Mouse (Mus musculus) mouse trophoblast stem cell (cell line): ENCODE data around the gene Gtf3c5.

Source experiments
- in situ Hi-C, 2 experiments: fragments of 300-500 bp; cut with MseI, MboI; formaldehyde crosslinking; loops; 2 replicates in 1 of 2; 3 replicates in 1 of 2; pipeline ENCODE4 v1.15.1; 2025

Gtf3c5 gene

DNA sequence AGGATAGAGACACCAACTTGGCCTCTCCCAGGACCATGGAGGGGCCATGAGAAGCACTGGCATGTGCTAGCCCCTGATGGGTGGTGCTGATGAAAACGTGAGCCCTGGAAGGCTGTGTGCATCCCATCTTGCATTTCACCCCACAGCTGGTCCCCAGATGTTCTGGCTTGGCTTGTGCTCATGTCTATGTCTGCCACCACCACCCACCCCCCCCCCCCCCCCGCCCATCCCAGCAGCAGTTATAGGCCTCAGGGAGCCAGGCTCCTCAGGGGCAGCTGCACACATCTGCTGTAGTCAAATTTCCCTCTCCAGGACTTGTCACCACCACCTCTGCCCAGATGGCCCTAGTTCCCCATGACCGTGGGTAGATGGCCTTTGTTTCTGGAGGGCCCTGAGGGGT is 13.6 kb downstream of the Gtf3c5 start:
- in situ Hi-C loops, result no loop called here

DNA sequence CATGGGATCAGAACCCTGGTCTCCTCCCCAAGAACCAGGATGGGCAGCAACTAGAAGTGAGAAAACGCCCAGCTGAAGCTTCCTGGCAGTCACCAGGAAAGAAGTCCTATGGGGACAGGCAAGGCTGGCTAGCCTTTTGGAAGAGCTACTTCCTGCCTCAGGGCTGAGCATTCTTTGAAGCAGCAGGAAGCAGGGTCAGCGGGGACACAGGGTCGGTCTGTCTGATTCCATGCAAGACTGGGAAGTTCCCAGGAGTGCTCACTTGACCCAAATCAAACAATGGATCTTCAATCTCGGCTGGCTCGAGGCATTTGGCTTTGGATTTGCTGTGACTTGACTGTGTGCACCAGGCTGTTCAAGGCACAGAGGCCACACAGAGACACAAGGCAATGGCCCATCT is 17.0 kb downstream of the Gtf3c5 start:
- in situ Hi-C loops, result no loop called here

DNA sequence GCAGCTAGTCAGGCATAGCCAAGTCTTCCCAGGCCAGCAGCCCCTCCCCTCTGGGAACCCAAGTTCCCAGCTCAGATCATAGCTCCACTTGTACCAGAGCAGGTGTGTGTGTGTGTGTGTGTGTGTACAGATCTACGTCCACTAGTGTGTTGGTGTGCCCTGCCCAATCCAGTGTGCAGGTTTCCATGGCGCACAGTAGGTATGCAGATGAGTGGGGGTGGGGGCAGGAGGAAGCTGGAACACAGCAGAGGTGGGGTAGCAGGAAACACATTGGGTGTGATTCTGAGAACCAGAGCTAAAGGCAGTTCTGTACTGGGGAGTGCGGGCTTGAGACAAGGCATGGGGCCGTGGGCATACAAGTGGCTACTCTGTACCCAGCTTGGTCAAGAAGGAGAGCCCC is 19.2 kb downstream of the Gtf3c5 start:
- in situ Hi-C loops, result no loop called here

- in situ Hi-C loops, result no loop called here
Measured at GRCm38 (mm10) chr2:28563830-28564229, 19.7 kb downstream of the Gtf3c5 start.

DNA sequence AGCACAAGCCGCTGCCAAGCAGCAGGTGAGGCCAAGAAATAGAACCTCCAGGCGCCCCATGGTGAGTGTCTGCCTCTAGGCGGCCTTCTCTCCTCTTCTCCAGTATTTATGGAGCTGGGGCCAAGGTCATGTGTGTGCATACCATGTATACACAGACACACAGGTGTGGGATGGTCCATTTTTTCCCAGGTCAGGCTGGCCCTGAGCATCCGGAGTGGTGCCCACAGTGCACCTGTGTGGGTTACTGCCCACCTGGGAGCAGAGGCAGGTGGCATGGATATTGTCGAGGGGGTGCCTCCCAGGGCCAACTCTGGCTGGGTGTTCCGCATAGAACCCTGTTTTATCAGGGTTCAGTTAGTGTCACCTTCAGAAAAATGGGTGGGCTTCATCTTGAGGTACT is 20.2 kb downstream of the Gtf3c5 start, which contains the start of gene Cel:
TSS of gene Cel (minus strand) at position 101 of the 400 bp plus-strand sequence.
- in situ Hi-C loops, result no loop called here

DNA sequence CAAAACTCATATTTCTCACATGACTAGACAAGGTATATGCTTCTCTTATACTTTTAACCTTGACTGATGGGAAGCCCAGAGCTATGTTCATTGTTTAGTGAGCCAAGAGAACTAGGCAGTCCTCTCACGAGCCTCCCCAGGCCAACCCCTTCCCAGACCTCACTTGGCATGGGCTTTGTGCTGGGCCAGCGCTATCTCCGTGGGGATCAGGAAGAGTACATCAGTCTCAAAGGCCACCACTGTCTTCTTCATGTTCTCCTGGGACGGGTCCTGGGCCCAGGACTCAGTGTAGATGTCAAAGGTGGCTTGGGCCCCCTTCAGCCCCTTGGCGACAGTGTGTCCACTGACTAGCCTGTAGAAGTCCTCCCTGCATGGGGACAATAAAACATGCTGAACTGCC is 26.1 kb downstream of the Gtf3c5 start:
- in situ Hi-C loops, result no loop called here

- in situ Hi-C loops, result no loop called here
Measured at GRCm38 (mm10) chr2:28552301-28552700, 31.2 kb downstream of the Gtf3c5 start.

- in situ Hi-C loops, result no loop called here
Measured at GRCm38 (mm10) chr2:28549157-28549556, 34.4 kb downstream of the Gtf3c5 start.

- in situ Hi-C loops, result no loop called here
Measured at GRCm38 (mm10) chr2:28547237-28548172, 36.0 kb downstream of the Gtf3c5 start.

DNA sequence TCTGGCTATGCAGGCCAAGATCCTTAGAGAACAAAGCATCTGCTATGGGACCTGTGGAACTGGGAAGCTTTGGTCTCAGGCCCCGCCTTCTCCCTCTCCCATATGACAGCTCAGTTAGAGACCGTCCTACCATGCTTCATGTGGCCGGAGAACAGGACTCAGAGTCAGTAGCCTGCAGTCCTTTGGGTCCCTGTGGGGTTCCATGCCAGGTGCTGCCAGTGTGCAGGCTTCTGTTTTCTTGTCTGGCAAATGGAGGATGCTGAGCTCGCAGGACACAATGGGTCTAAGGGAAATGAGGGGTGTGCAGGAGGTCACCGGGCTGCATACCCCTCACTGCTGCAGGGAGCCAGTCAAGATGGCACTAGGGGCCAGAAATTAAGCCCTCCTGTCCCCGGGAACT is 37.0 kb downstream of the Gtf3c5 start:
- in situ Hi-C loops, result no loop called here

DNA sequence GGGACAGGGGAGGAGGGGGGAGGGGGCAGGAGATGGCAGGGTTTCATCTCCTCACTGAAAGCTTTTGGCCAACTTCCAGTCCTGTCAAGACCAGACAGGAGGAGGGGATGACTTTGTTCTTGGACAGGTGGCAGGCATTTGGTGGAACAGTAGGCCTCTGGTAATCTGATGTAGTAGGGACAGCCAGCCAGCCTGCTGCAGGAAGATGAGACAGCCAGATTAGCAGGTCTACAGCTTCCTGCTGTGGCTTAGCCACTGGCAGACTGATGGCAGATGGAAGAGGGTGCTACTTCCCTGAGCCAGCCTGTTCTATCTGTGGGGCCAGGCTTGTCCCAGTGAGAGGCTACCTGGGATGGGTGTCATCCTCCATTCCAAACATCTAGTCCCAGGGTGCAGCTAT is 37.6 kb downstream of the Gtf3c5 start:
- in situ Hi-C loops, result no loop called here

GRCm38 (mm10) chr2:28543894-28544293 is 39.7 kb downstream of the Gtf3c5 start:
- in situ Hi-C loops, result no loop called here

DNA sequence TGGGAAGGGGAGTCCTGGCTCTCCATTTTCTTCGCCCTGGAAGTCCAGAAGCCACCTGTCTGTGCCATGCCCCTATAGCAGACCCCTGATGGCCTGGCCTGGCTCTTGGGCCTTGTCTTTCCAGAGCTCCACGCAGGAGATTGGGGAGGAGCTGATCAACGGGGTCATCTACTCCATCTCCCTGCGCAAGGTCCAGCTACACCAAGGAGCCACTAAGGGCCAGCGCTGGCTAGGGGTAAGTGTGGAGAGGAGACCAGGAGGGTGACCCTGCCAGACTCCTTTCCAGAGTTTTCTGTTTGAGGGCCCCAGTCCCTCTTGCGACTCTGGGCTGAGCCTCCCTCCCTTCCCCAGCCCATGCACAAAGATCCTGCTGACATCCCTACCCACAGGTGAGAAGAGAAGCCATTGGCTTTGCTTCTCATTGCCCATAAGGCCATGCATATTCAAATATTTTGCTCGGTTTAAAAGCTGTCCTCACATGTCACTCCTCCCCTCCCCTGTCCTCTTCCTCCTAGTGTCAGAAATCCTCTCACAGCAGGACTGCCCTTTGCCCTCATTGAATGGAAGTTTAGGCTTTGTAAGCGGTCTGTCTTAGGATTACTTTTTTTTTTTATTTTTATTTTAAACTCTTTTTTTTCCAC is 42.8 kb downstream of the Gtf3c5 start:
- in situ Hi-C loops, result no loop called here

DNA sequence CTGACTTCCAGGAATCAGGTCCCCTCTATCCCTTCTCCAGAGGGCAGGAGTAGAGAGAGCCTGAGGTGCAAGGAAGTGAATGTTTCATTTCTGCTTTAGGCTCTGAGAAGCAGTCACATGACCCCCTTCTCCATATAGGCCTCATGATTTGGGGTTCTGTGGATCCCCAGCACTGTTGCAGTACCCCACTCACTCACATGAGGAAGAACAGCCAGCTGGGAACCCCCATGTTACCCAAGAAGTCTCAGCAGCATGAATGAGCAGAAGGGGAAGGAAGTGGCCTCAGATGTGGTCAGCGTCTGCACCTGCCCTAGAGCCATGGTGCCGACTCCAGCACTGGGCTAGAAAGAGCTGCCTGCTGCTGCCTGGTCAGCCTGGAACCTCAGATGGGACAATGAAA is 43.6 kb downstream of the Gtf3c5 start:
- in situ Hi-C loops, result no loop called here

DNA sequence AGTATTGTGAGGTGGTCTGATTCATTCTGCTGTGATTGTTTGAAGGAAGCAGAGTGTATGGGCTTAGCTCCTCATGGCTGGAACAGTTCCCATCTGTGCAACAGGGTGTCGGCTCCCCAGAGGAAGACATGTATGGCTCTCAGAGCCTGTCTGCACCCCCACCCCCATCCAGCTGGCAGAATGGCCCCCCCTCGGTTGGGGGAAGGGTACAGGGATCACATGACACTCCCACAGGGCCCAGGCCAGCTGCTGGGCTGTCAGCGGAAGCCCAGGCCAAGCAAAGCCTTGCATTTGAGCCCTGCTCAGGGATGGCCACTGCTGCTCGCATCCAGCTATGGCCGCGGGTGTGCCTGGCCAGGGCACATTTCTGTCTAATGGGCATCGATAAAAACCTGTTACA is 44.3 kb downstream of the Gtf3c5 start:
- in situ Hi-C loops, result no loop called here

GRCm38 (mm10) chr2:28538817-28539128 is 44.8 kb downstream of the Gtf3c5 start:
- in situ Hi-C loops, result no loop called here

DNA sequence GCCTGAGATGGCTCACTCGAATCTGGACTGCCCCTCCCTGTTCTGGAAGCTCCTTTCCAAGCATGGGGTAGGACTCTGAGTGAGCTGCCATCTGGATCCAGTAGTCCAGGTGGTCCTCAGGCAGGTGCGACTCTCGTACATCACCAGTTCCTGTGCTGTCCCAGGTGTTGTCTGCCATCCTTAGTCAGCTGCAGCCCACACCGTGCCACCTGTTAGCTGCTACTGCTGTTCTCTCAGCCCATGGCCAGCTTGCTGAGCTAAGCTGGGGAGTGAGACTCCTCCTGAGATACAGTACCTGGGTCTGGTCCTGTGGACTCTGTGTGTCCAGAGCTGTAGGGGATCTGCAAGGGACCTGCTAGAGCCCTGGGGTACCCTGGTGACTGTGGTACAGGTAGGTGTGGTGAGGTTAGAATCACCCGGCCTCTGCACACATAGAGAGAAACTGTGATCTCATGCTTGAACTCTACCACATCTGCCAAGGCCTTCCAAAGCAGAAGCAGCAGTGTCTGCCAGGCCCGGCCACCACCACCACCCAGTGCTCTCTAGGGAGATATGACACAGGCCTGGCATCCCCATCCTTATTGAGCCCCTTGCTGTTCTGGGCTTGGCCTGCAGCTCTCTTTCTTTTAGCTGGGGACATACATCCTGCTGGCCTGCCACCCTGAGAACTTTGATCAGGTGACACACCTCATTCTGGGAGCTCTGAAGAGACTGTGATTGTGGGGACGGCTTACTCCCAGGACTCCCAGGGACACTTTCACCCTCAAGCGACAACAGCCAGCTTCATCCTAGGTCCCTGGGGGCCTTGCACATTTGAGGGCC is 45.3 kb downstream of the Gtf3c5 start:
- in situ Hi-C loops, result no loop called here

DNA sequence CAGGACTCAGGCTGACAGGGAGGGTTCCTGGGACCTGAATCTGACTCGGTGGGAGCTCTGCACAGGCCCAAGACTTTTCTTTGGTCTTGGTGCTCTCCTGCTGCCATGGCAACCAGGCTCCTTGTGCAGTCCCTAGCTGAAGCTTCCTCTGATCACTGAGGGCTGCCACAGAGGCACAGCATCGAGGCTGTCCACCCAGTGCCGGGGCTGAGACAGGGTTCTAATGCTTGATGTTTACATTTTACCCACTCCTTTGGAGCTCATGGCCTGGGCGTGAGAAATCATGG is 46.0 kb downstream of the Gtf3c5 start:
- in situ Hi-C loops, result no loop called here

DNA sequence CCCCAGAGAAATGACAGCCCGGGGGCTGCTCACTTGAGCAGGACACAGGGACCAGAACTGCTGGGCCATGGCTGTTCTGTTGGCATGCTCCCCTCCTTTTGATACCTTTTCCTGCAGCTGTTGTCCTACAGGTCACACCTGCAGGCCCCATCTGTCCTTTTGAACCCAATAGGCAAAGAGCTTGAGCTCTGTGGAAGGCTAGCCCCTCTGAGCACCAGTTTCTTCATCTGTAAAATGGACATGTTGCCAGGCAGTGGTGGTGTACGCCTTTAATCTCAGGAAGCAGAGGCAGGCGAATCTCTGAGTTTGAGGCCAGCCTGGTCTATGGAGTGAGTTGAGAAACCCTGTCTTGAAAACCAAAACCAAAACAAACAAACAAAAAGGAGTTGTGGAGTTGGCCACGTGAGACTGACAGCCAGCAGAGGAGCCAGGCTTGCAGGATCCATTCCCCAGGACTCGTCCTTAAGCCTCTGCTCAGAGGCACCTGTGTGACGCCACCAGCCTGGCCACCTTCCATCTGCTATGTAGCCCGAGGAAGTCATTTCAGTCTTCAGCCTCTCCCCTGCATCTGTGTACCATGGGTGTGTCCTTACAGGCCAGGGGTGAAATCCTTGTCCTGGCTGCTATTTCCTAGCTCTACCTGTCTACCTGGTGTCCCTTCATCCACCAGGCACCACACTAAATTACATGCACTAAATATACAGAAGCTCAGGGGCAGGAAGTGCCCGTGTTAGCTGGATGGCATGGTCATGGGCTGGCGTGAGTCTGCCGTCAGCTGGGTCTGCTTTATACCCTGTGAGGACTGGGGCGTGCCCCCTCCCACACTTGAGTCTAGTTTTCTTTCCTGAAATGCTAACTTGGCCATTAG is 46.6 kb downstream of the Gtf3c5 start:
- in situ Hi-C loops, result no loop called here

GRCm38 (mm10) chr2:28536166-28536565 is 47.4 kb downstream of the Gtf3c5 start:
- in situ Hi-C loops, result no loop called here

DNA sequence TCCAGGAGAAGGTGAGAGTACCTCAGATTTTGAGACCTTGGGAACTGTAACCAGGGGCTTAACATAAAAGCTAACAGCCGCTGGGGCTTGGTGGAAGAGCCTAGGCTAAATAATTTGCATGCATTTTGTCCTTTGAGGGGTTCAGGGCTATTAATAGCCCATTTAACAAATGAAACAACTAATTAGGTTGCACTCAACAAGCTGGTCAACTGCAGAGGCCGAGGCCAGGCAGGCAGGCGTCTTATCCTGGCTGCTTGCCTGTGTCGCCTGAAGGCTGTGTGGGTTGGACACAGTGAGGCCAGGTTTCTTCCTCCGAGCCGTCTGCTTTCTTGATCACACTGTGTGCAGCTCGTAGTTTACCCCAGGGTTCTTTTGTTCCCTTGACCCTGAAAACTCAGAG is 47.9 kb downstream of the Gtf3c5 start:
- in situ Hi-C loops, result no loop called here

GRCm38 (mm10) chr2:28535263-28535540 is 48.3 kb downstream of the Gtf3c5 start:
- in situ Hi-C loops, result no loop called here
